Mouse (Mus musculus) testis, adult 2 months (tissue): ENCODE measurements around the gene Ntn3.

Source experiments
- CTCF ChIP-seq: fragments of 200-500 bp; IDR thresholded peaks from 2 replicates; pipeline ENCODE4 v1.5.1; 2012; ENCODE audit warnings: low read depth, mild to moderate bottlenecking, inconsistent platforms, low read length, moderate library complexity; ENCODE audit not compliant: control insufficient read depth, insufficient read depth, insufficient replicate concordance
- POLR2A ChIP-seq: fragments of 200-500 bp; IDR thresholded peaks from 2 replicates; pipeline ENCODE4 v1.6.1; 2012; ENCODE audit warnings: low read depth, mild to moderate bottlenecking, inconsistent platforms, low read length, moderate library complexity; ENCODE audit not compliant: control insufficient read depth

GRCm38 (mm10) chr17:24193268-24193667, 16.1 kb downstream of the Ntn3 start:
- no peak for TF ChIP-seq CTCF
- no peak for TF ChIP-seq POLR2A
